Mouse (Mus musculus): Measurements from ENCODE around the gene Kcnj5. TPM values are rescaled to one million over a fixed set of nuclear protein-coding genes. Genes with fewer than 3 reads are reported as not detected.

Gene Kcnj5
- polyA plus RNA-seq, 1 experiment from 2014 or later: 0.17 TPM

DNA sequence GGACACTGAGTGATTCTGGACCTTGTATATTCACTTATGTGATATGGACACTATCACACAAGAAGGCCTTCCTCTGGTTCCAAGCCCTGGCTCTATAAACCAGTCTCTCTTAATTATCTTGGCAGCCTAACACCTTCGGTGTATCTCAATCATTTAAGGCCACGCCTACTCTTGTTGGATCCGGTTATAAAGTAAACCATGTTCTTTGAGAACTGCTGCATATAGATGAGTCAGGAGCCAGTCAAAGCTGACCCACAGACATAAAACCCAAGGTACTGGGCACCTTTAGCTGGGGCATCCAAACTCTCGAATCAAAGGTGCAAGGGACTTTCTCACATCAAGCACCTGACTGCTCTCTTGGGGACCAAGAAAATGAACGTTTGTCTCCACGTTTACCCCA, 28.1 kb upstream of the Kcnj5 start, which contains the start of gene Kcnj1:
Gene Kcnj1, plus strand, starts transcription at position 292 of the 400 bp plus-strand sequence.
- H3K36me3 ChIP-seq (ENCODE audit: control insufficient read depth, insufficient read depth, low read length): no peaks in the 10 kb centered on the region
- DNase-seq (ENCODE audit: low spot score): no peak
- no peak for ATAC-seq (ENCODE audit: low read depth)
- no peaks in the 10 kb centered on the region for H3K27me3 ChIP-seq (replicated peaks; ENCODE audit: control insufficient read depth, insufficient read depth, low read length)
- H3K4me3 ChIP-seq (ENCODE audit: low read depth, low read length): no peak within 1 kb of the TSS
- H3K27ac ChIP-seq (replicated peaks; ENCODE audit: low read depth, low read length): no peak within 1 kb of the TSS
- H3K9ac ChIP-seq (ENCODE audit: low read depth, low read length): no peak within 1 kb of the TSS
- H3K9me3 ChIP-seq (ENCODE audit: control insufficient read depth, low read length): no peaks in the 10 kb centered on the region
- WGBS: 83% methylated on average over 6 of the region's 6 CpGs
- no peaks in the 10 kb centered on the region for H3K4me1 ChIP-seq (ENCODE audit: control insufficient read depth, insufficient read depth, low read length)
- H3K4me2 ChIP-seq (ENCODE audit: low read depth, low read length): no peak within 1 kb of the TSS

DNA sequence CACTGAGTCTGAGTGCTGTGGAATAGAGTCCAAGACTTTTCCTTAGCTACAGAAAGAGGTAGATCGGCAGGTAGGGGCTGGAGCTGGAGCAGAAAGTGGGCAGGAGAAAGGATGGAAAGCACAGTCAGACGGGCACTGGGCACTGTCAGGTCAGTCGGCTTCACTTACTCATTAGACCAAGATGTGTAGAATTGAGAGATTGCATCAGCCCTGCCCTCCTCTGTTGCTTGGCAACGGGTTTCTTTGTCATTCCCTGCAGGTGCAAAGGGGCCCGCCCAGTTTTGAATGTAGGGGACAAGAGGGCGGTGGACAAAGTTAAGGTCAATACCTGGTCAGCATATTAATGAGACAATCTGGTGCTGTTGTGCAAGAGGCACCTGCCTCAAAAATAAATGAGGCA, 25.2 kb upstream of the Kcnj5 start:
- no peak overlapping the region for H3K9ac ChIP-seq (ENCODE audit: low read depth, low read length)
- no peak overlapping the region for H3K4me2 ChIP-seq (ENCODE audit: low read depth, low read length)
- H3K27me3 ChIP-seq (replicated peaks; ENCODE audit: control insufficient read depth, insufficient read depth, low read length): no peaks in the 10 kb centered on the region
- 62% methylated on average over 6 of the region's 6 CpGs for WGBS
- no peak overlapping the region for H3K27ac ChIP-seq (replicated peaks; ENCODE audit: low read depth, low read length)
- no peaks in the 10 kb centered on the region for H3K4me1 ChIP-seq (ENCODE audit: control insufficient read depth, insufficient read depth, low read length)
- 0 out of 2 replicates have a peak, but pooled peaks cover 4% of the 10 kb centered on the region for H3K9me3 ChIP-seq (ENCODE audit: control insufficient read depth, low read length)
- DNase-seq (ENCODE audit: low spot score) (peak; percentile 13), ATAC-seq (ENCODE audit: low read depth) (0 out of 2 replicates have a peak, but pooled peaks have one; percentile 30)
- H3K4me3 ChIP-seq (ENCODE audit: low read depth, low read length): no peak overlapping the region
- no peaks in the 10 kb centered on the region for H3K36me3 ChIP-seq (ENCODE audit: control insufficient read depth, insufficient read depth, low read length)

DNA sequence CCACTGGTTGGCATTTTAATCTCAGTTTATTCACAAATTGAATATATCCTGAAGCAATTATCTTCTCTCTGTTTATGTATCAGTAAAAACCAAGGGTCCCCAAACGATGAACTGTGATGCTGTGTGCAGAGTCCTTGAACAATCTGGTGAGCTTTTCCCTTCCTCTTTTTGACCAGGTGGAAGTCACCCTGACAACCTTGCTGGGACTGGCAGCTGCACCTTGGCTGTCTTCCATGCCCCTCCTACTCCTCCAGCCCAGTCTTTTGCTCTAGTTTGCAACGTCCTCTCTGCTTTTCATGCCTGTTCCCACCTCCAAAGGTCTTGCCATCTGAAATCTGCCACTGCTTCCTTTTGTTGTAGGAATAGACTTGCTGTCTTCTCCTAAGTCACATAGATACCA, 24.7 kb upstream of the Kcnj5 start:
- ATAC-seq (ENCODE audit: low read depth) (peak; percentile 33; the same call in 1 of the 2 replicates), DNase-seq (ENCODE audit: low spot score) (no peak)
- Histone ChIP-seq H3K36me3 (ENCODE audit: control insufficient read depth, insufficient read depth, low read length) (no peaks in the 10 kb centered on the region), H3K27me3 (replicated peaks; ENCODE audit: control insufficient read depth, insufficient read depth, low read length) (no peaks in the 10 kb centered on the region), H3K4me1 (ENCODE audit: control insufficient read depth, insufficient read depth, low read length) (no peaks in the 10 kb centered on the region), H3K27ac (replicated peaks; ENCODE audit: low read depth, low read length) (no peak overlapping the region), H3K4me2 (ENCODE audit: low read depth, low read length) (no peak overlapping the region), H3K9ac (ENCODE audit: low read depth, low read length) (no peak overlapping the region), H3K4me3 (ENCODE audit: low read depth, low read length) (no peak overlapping the region), H3K9me3 (ENCODE audit: control insufficient read depth, low read length) (0 out of 2 replicates have a peak, but pooled peaks cover 4% of the 10 kb centered on the region)
- 20% methylated on average over 2 of the region's 2 CpGs for WGBS

DNA sequence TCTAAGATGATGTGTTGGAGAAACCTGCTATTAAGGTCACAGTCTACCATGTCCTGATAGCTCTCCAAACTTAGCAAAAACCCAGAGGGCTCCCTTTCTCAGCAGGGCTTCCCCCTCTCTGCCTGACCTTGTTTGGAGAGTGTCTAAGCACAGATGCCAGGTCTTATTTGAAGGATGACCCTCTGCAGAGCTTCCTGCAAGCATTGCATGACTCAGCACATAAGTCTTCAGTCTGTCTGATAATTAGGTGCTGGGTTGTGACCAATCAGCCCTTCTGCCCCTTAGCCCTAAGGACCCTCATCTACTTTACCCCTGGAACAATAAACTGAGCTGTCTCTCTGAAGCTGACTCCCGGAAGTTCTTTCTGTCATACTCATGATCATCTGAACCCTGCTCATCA, 16.6 kb upstream of the Kcnj5 start:
- H3K4me2 ChIP-seq (ENCODE audit: low read depth, low read length): no peak overlapping the region
- H3K9ac ChIP-seq (ENCODE audit: low read depth, low read length): no peak overlapping the region
- H3K27me3 ChIP-seq (replicated peaks; ENCODE audit: control insufficient read depth, insufficient read depth, low read length): no peaks in the 10 kb centered on the region
- DNase-seq (ENCODE audit: low spot score): no peak
- H3K27ac ChIP-seq (replicated peaks; ENCODE audit: low read depth, low read length): no peak overlapping the region
- no peak overlapping the region for H3K4me3 ChIP-seq (ENCODE audit: low read depth, low read length)
- no peaks in the 10 kb centered on the region for H3K36me3 ChIP-seq (ENCODE audit: control insufficient read depth, insufficient read depth, low read length)
- ATAC-seq (ENCODE audit: low read depth): no peak
- 93% methylated on average over 1 of the region's 1 CpGs for WGBS
- no peaks in the 10 kb centered on the region for H3K4me1 ChIP-seq (ENCODE audit: control insufficient read depth, insufficient read depth, low read length)
- no peaks in the 10 kb centered on the region for H3K9me3 ChIP-seq (ENCODE audit: control insufficient read depth, low read length)

DNA sequence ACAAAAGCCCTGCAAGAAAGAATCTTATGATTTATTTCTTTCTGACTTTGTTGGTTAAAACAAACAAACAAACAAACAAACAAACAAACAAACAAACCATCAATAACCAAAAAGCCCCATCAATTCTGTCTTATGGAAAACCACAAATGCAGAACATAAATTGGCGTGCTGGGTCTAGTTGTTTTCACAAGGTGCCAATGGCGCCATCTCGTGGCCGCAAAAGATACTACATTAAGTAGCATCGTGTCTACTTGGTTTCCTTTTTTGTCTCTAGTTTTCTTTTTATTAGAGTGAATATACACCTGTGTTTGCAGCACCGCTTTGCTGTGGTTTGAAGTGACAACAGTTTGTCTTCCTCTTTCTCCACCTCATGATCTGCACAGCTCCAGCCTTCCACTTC, 6.2 kb upstream of the Kcnj5 start:
- no peak for ATAC-seq (ENCODE audit: low read depth)
- WGBS: 5% methylated on average over 6 of the region's 6 CpGs

DNA sequence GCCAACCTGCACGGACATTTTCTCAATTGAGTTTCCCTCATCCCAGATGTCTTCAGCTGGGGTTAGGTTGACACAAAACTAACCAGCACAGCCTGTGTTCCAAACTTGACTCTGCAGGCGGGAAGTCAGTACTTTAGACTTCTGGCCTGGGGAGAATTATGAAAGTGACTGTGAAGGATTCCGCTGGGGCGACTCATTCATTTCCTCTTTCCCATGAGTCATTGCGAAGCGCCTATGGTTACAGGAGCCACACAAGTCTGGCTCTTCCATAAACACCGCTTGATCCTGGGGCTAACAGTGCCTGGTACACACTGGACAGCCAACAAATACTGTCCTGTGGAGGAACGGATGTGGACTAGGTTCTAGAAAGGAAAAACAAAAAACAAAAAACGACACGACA, 5.2 kb upstream of the Kcnj5 start:
- ATAC-seq (ENCODE audit: low read depth): no peak
- DNase-seq (ENCODE audit: low spot score): no peak
- no peaks in the 10 kb centered on the region for H3K4me1 ChIP-seq (ENCODE audit: control insufficient read depth, insufficient read depth, low read length)
- H3K4me3 ChIP-seq (ENCODE audit: low read depth, low read length): no peak overlapping the region
- no peak overlapping the region for H3K9ac ChIP-seq (ENCODE audit: low read depth, low read length)
- no peak overlapping the region for H3K4me2 ChIP-seq (ENCODE audit: low read depth, low read length)
- H3K27ac ChIP-seq (replicated peaks; ENCODE audit: low read depth, low read length): no peak overlapping the region
- 87% methylated on average over 10 of the region's 10 CpGs for WGBS
- H3K36me3 ChIP-seq (ENCODE audit: control insufficient read depth, insufficient read depth, low read length): no peaks in the 10 kb centered on the region
- peaks cover 22% of the 10 kb centered on the region for H3K27me3 ChIP-seq (replicated peaks; ENCODE audit: control insufficient read depth, insufficient read depth, low read length)
- H3K9me3 ChIP-seq (ENCODE audit: control insufficient read depth, low read length): no peaks in the 10 kb centered on the region

More for the DNA sequence above, 6.2 kb upstream of the Kcnj5 start:
- no peak overlapping the region for H3K9ac ChIP-seq (ENCODE audit: low read depth, low read length)
- no peak overlapping the region for H3K27ac ChIP-seq (replicated peaks; ENCODE audit: low read depth, low read length)
- no peaks in the 10 kb centered on the region for H3K4me1 ChIP-seq (ENCODE audit: control insufficient read depth, insufficient read depth, low read length)
- H3K4me3 ChIP-seq (ENCODE audit: low read depth, low read length): no peak overlapping the region
- no peaks in the 10 kb centered on the region for H3K36me3 ChIP-seq (ENCODE audit: control insufficient read depth, insufficient read depth, low read length)
- H3K9me3 ChIP-seq (ENCODE audit: control insufficient read depth, low read length): no peaks in the 10 kb centered on the region
- H3K27me3 ChIP-seq (replicated peaks; ENCODE audit: control insufficient read depth, insufficient read depth, low read length): peaks cover 12% of the 10 kb centered on the region
- DNase-seq (ENCODE audit: low spot score): peak; percentile 85
- no peak overlapping the region for H3K4me2 ChIP-seq (ENCODE audit: low read depth, low read length)

DNA sequence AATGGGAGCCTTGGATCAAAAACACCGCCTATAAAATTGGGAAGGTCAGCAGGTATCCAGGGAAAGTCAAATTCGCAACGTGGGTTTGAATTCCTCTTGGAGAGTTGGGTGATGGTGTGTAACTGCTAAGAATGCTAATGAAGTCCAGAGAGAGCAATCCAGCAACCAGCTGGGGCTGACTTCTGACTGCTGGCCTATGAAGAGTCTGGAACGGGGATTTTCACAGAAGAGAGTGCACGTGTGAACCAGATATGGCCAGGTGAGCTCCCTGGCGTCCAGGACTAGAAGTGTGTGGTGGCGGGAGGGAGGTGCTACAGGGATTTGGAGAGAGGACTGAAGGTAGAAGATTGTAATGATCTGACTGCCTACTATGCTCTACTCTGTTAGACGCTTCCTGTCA, 3.9 kb upstream of the Kcnj5 start:
- ATAC-seq (ENCODE audit: low read depth): no peak
- Histone ChIP-seq H3K36me3 (ENCODE audit: control insufficient read depth, insufficient read depth, low read length) (no peaks in the 10 kb centered on the region), H3K9me3 (ENCODE audit: control insufficient read depth, low read length) (no peaks in the 10 kb centered on the region), H3K9ac (ENCODE audit: low read depth, low read length) (no peak overlapping the region), H3K27ac (replicated peaks; ENCODE audit: low read depth, low read length) (no peak overlapping the region), H3K4me2 (ENCODE audit: low read depth, low read length) (no peak overlapping the region), H3K4me3 (ENCODE audit: low read depth, low read length) (no peak overlapping the region), H3K27me3 (replicated peaks; ENCODE audit: control insufficient read depth, insufficient read depth, low read length) (peaks cover 35% of the 10 kb centered on the region), H3K4me1 (ENCODE audit: control insufficient read depth, insufficient read depth, low read length) (0 out of 2 replicates have a peak, but pooled peaks cover 3% of the 10 kb centered on the region)
- DNase-seq (ENCODE audit: low spot score): no peak
- 48% methylated on average over 8 of the region's 8 CpGs for WGBS

DNA sequence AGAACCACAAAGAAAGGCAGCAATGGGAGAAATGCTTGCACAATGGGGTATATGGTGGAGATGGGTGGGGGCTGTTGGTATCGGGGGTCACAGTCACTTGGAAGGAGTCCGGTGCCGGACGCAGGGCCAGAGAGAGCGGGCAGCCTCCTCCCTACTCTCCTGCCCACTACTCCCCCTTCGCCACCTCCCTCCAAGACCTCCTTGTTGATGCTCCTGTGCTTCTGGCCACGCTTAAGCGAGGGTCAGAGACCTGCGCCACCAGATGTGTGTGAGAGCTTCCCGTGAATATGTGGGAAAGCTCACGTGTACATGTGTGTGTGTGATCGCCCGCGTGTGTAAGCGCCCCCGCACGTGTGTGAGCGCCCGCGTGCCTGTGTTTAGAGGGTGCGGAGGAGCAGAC, 339 bp upstream of the Kcnj5 start:
- ATAC-seq (ENCODE audit: low read depth) (no peak), DNase-seq (ENCODE audit: low spot score) (no peak)
- Histone ChIP-seq H3K4me2 (ENCODE audit: low read depth, low read length) (peak overlapping the region; percentile 54), H3K4me1 (ENCODE audit: control insufficient read depth, insufficient read depth, low read length) (0 out of 2 replicates have a peak, but pooled peaks cover 3% of the 10 kb centered on the region), H3K9ac (ENCODE audit: low read depth, low read length) (0 out of 2 replicates have a peak overlapping the region, but pooled peaks have one; percentile 14), H3K9me3 (ENCODE audit: control insufficient read depth, low read length) (no peaks in the 10 kb centered on the region), H3K4me3 (ENCODE audit: low read depth, low read length) (peak overlapping the region; percentile 30), H3K27me3 (replicated peaks; ENCODE audit: control insufficient read depth, insufficient read depth, low read length) (peaks cover 54% of the 10 kb centered on the region), H3K27ac (replicated peaks; ENCODE audit: low read depth, low read length) (no peak overlapping the region), H3K36me3 (ENCODE audit: control insufficient read depth, insufficient read depth, low read length) (no peaks in the 10 kb centered on the region)
- 1% methylated on average over 20 of the region's 21 CpGs for WGBS

DNA sequence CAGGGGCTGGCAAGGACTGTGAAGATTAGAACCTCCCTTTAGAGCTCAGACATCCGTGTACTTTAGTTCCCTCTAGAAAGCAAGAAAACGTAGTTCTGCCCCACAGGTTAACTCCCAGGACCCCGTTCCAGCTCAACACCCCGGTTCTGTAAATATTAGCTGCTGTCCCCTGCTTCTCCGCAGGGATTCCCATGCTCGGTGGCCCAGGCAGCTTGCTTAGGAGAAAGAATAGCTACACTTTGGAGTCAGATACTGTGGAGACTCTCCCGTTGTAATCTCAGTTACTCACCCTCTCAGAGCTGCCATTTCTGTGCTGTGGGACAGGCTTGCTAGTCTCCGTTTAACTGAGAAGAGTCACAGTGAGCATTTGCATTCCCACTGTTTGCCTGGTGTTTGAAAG, 1.2 kb downstream of the Kcnj5 start:
- Histone ChIP-seq H3K27ac (replicated peaks; ENCODE audit: low read depth, low read length) (no peak overlapping the region), H3K9ac (ENCODE audit: low read depth, low read length) (no peak overlapping the region), H3K9me3 (ENCODE audit: control insufficient read depth, low read length) (no peaks in the 10 kb centered on the region), H3K36me3 (ENCODE audit: control insufficient read depth, insufficient read depth, low read length) (no peaks in the 10 kb centered on the region), H3K4me2 (ENCODE audit: low read depth, low read length) (no peak overlapping the region), H3K4me1 (ENCODE audit: control insufficient read depth, insufficient read depth, low read length) (0 out of 2 replicates have a peak, but pooled peaks cover 3% of the 10 kb centered on the region), H3K4me3 (ENCODE audit: low read depth, low read length) (no peak overlapping the region), H3K27me3 (replicated peaks; ENCODE audit: control insufficient read depth, insufficient read depth, low read length) (peaks cover 54% of the 10 kb centered on the region)
- DNase-seq (ENCODE audit: low spot score) (no peak), ATAC-seq (ENCODE audit: low read depth) (no peak)
- 16% methylated on average over 8 of the region's 8 CpGs for WGBS

Measured in embryonic facial prominence, embryonic 14.5 days (tissue).